Mouse (Mus musculus): ENCODE results near the gene Mtln.

The Mtln gene

DNA sequence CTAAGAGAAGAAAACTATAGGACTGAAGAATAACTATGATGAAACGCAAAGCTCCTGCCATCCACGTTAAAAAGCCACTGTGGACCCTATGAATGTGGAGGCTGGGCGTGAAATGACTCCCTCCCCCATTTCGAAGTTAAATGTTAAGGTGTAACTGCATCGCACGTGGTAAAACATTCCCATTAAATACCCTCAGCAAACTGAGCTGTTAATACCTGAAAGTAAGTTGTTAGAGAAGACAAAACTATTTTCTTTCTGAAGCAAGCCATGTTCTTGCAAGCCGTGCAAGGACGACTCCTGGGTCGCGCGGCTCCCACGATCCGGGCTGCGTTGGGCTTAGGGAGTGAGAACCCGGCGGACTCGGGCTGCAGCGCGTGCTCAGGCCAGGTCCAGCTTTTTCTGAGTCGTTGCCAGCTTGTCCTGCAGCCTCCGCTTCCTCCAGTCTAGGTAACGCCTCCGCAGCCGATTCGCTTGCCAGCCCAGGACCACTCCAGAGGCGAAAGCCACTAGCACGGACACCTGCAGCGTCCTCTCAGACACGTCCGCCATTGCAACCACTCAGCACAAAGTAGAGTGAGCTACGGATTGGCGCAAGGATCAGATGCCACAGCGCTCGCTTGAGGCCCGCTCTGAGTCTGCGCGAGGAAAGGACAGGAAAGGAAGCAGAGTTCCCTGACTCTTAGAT lies at the start of gene Mtln:
Gene Mtln, minus strand, starts transcription at position 570 of the 685 bp plus-strand sequence.
- DNase-seq (ENCODE audit: low spot score), result peak; percentile 66

DNA sequence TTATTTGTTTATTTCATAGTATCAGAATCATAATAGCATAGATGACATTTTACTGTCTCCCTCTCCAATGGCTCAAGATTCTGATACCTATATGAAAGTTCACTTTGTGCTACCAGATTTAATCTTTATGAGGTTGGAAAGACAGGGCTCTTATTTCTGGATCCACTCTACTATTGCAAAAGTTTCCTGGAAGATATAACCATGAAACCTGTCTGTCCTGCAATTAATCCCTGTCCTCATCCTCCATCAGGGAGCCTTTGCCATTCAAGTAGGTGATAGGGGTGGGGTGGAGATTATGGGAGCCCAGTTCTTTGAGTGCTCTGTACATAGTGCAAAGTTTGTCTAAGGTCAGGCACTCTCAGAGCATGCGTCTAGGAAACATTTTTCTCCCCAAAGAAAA lies 49.1 kb upstream of the Mtln start:
- DNase-seq (ENCODE audit: low spot score), result no peak

GRCm38 (mm10) chr2:127839425-127839824 lies 47.1 kb upstream of the Mtln start:
- no peak for DNase-seq (ENCODE audit: low spot score)

GRCm38 (mm10) chr2:127838576-127838975 lies 46.3 kb upstream of the Mtln start, which contains the start of gene Acoxl:
Acoxl (plus strand) TSS chr2:127838876.
- DNase-seq (ENCODE audit: low spot score), result no peak

GRCm38 (mm10) chr2:127832833-127833190 lies 40.5 kb upstream of the Mtln start:
- DNase-seq (ENCODE audit: low spot score), result no peak

DNA sequence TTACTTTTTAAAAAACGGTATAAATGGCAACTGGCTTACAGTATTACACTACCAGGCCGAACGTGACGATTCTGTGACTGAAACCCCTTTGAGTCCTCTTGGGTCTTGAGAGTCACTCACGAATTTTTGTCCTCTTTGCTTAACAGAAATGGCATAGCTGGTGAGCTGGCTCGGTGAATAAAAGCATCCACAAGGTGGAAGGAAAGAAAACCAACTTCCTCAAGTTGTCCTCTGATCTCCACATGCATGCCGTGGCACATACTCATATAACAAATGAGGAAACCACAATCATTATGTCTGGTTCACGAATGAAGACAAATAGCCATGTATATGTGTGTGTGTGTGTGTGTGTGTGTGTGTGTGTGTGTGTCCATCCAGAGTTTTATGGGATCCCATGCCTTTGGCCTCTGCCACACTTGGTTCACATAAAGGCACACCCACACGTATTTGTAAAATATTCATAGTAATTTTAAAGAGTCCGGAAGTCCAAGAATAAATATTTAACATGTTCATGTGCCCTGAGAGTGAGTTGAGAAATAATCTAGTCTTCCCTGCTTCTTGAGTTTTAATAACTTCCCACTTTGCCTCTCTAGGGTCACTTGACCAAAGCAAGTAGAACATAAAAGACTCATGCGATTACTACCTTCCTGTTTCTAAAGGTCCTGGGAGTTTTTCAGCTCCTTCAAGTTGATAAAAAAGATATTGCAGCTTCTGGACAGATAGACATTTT lies 40.0 kb upstream of the Mtln start:
- DNase-seq (ENCODE audit: low spot score), result no peak

DNA sequence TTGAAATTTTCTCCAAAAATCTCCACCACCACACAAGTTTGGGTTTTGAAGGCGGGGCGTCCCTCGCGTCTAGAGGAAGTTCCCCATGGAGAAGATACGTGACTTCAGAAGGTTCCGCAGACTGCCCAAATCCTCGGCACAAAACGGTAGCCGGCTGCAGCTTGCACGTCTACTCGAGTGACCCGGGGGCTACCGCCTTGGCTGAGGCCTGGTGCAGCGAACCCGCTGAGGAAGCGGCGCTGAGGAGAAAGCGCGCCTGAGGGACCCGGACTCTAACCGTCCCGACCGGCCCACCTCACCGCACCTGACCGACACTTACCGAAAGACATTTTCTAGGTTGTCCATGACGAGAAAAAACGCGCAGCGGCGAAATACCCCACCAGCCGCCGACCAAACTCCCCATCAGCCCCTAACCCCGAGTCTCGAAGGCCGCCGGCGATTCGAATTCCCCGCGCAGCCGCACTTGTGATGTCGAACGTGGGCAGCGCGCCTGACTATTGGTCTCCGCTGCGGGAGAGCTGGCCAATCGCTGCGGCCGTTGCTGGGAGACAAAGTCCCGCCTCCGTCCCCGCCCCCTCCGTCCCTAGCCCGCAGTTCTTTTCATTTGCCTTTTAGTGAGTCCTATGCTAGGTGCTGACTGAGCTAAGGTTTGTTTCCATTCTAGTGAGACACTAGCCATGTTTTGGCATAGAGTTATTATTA lies 39.3 kb upstream of the Mtln start, which contains the start of gene Bub1:
Gene Bub1, minus strand, starts transcription at position 465 of the 702 bp plus-strand sequence.
- peak; percentile 84 for DNase-seq (ENCODE audit: low spot score)

DNA sequence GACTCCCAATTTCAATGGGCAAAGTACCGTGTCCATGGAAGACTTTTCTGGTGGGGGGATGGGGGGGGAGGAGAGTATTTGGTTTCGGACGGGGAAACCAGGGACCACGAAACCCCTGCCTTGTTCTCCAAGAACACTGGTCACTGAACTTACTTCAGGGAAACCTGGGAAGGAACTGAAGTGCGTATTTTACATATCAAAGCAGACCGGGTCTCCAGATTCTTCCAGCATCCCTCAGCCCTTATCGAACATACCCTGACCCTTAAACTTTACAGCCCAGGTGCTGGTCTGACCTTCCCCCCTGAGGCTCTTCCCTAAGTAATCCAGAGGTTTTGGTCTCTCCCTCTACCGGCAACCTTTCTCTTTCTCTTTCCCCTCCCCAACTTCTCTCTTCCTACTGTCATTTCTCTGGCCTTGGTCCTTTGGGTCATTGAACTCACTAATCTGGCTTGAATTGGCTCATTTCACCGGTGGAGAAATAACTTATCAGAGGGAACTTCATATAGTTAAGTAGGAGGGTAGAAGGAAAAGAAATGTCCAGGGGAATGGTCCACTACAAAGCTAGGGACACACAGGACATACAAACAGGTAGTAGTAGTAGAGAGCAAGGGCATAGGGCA lies 2.5 kb downstream of the Mtln start:
- no peak for DNase-seq (ENCODE audit: low spot score)

DNA sequence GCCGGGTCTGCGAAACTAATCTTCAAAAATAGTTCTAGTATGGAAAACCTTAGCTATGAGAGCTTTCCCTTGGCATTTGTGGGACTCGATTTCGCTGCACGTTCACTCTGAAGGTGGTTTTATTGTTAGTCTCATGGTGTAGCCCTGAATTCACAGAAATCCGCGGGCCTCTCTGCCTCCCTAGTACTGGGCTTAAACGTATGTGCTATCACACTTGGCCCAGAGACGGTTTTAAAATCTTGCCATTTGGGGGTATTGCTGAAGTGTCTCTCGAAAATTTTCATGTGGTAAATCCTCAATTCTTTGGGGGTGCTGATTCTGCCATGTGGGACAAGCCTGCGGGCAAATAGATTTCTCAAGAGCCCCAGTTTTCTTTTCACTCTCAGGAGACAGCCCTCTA lies 3.1 kb downstream of the Mtln start:
- no peak for DNase-seq (ENCODE audit: low spot score)

GRCm38 (mm10) chr2:127788440-127789116 lies 3.7 kb downstream of the Mtln start, which contains the start of gene Nphp1:
Nphp1 (minus strand) TSS chr2:127788897.
- DNase-seq (ENCODE audit: low spot score), result peak; percentile 75

GRCm38 (mm10) chr2:127787226-127787625 lies 5.1 kb downstream of the Mtln start:
- no peak for DNase-seq (ENCODE audit: low spot score)

- DNase-seq (ENCODE audit: low spot score), result no peak
These were observed 13.8 kb downstream of the Mtln start for GRCm38 (mm10) chr2:127778451-127778850.

DNA sequence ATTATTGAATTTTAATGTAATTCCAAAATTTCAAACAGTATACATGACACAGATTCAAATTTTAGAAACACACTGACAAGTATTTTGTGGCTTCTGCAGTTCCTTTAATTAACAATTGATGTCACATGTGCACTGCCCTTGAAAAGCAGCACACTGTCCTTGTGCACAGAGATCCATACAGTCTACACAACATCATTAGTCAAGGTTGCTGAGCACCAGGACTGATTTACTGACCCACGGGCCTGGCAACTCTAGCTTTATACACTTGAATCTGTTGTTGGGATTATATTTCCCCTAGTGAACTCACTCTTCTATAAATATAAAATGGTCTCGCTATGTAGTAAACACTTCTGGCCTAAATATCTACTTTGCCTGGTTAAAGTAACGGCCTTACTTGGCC lies 17.3 kb downstream of the Mtln start:
- DNase-seq (ENCODE audit: low spot score), result no peak

DNA sequence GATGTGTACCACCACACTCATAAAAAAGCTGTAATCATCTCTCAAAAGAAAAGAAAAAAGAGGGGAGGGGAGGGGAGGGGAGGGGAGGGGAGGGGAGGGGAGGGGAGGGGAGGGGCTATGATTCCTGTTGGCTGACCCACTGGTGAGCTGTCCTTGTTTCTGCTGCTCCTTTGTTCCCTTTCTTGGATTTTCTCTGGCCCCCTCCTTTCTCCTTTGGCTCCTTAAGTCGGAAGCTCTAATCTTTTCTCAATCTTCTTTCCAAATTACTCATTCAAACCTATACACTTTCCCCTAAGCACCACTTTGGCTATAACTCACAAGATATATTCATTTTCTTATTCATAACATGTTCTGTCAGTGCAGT lies 17.7 kb downstream of the Mtln start:
- DNase-seq (ENCODE audit: low spot score), result no peak

- no peak for DNase-seq (ENCODE audit: low spot score)
These were observed 18.2 kb downstream of the Mtln start for GRCm38 (mm10) chr2:127773938-127774577.

GRCm38 (mm10) chr2:127761587-127761986 lies 30.7 kb downstream of the Mtln start:
- no peak for DNase-seq (ENCODE audit: low spot score)

DNA sequence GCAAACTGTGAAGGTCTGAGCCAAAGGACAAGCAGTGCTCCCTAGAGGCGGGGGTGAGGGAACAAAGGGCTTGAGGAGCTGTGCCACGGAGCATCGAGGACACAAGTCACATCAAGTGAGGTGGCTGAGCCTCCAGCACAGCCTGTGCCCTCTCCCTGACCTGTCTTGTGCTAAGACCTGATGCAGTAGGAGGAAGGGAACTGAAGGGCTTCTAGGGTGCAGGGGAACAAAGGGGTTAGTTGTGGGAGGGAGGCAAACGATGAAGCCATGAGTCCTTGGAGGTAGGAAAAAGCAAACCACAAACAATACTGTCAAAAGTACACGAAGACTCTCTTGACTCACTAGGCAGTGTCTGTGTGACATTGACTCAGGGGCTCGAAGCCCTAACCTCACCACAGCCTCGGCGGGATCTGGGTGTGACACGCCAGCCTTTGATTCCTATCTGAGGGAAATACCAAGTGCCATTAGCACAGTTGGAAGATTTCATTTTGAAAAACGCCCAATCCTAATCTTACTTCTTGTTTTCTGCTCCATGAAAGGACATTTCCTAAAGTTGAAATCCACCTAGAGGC lies 31.8 kb downstream of the Mtln start:
- no peak for DNase-seq (ENCODE audit: low spot score)

DNA sequence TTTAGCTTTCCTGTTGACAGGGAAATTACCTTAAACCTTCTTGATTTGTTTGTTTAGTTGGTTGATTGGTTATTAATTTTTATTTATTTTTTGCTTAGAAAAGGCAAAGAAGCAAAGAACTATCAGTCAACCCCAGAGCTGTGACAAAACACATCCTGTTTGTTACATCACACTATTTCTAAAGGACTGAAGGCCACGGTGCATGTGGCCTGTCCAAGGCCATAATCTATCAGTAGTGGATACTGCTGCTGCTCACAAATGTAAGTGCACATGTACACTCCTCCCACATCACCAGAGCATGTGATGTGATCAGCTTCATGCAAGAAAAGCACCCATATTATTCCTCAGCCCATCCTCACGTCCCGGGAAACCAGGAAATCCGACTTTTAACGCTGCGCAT lies 32.3 kb downstream of the Mtln start:
- DNase-seq (ENCODE audit: low spot score), result no peak

DNA sequence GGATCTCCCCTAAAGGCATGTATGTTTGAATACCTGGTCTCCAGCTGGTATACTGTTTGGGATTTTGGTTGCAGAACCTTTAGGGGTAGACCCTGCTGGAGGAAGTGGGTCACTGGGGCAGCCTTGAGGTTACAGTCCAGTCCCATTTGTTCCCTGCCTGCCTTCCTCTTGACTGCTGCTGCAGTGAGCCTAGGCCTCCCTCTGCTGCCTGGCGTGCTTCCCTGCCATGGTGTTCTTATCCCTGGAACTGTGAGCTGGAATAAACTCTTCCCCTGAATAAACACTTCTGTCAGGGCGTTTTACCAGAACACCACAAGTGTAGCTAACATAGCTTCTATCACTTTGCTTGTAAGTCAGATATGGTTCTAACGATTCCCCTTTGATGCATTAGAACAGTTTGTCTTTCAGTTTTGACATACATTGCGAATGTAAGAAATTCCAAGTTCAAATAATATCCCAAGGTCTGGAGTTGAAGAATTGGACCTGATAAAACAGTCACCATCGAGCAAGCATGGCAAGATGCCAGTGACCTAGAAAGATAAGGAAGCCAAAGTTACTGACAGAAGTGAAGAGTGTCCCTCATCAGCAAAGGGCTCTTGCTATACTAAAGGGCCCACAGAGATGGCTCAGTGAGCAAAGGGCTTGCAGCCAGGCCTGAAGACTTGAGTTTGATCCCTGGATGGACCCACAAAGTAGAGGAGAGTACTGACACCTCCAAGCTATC lies 33.0 kb downstream of the Mtln start:
- no peak for DNase-seq (ENCODE audit: low spot score)

DNA sequence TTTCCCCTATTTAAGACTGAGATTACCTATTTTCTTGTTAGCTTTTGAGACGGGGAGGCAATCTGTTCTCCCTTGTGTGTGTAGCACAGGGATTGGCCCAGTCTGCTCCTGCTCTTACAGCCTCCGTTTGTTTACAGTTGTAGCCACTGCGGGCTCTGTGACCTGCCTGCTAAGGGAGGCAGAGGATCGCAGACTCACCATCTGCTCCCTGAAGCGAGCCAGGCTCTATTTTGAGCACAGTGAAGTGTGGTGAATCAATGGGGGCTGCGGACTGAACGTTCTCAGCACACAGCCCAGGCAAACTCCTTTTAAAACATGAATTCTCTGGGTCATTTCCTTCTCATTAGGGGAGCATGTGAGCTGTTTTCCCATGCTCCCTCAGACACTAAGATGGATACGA lies 35.1 kb downstream of the Mtln start:
- no peak for DNase-seq (ENCODE audit: low spot score)
